Mouse (Mus musculus): ENCODE measurements around the gene Apoa1.

The Apoa1 gene

DNA sequence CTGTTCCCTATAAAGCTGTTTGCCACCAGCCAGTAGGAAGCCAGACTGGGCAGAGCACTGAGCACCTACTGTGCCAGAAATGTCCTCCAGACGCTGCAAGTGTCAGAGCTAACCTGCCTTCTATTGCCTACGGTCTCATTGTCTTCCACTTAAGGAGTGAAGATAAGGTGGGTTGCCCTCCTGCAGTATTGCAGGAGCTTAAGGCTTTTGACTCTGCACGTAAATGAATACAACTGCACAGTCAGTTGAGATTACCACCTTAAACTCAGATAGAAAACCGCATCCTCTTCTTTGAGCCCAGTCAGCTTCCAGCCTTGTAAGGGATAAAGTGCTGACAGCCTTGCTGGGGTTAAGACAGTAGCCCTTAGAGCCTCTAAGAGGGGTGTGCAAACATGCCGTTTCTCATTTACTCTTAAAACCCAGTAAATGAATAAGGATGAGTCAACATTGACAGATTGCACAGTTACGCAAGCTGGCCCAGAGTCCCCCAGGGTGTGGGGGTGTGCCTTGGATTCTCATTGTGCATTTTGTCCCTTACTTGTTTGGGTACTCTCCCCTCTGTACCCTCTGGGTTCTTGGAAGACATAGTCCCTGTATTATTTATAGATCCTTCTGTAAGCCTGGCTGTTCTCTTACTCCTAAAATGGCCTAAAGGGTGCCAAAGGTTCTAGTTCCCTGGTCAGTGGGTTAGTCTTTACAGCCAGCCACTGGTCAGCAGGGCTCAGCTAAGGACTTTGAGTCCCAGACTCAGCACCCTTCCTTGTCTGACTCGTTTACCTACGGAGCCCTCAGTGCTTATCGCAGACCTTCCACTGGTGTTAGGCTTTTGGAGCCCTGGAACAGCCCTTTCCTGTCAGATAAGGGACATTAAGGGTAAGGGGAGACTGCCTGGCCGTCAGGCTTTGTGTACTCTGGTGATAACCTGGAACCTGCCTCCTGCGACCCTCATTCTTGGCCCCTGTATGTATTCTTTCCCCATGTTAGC is 12.8 kb upstream of the Apoa1 start:
- in situ Hi-C loops (cut with MseI, MboI), result no loop called here

DNA sequence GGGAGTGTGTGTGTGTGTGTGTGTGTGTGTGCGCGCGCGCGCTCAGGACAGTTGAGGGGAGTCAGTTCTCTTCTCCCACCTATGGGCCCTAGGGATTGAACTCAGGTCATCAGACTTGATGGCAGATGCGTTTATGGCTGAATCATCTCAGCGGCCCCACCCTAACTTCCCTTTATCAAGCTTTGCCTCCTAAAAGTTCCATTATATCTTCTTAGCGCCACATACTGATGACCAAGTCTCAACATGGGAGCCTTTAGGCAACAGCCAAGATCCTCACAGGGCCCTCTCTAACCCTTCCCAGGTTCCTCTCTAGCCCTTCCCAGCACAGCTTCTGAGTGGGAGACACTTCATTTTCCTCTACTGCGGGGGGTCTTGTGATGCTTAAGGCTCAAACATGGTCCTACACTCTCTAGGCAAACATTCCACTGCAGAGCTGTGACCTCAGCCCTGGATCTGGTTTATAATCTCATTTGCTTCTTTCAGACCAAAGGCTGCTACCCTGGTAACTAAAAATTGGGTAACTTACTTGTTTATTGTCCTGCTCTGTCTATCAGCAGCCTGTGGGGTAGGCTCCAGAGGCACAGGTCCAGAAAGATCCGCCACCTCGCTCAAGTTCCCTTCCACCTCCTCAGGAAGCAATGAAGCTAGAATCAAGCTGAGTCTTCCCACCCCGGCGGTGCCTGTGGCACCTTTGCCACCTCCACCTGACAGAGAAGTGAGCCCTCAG is 11.5 kb upstream of the Apoa1 start:
- in situ Hi-C loops (cut with MseI, MboI), result no loop called here

DNA sequence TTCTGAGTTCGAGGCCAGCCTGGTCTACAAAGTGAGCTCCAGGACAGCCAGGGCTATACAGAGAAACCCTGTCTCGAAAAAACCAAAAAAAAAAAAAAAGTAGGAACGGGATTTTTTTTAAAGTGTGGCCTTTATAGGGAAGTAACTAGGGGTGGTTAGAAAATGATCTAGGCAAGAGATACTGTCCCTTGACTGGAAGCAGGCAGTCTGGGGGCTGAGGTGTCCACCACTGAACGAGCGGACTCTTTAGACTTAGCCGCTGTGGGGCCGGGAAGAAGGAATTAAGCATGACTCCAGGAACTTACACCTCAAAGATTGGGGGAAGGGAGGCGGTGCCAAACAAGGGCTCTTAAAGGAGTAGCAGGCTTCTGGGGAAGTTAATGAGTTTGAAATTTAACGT is 10.2 kb upstream of the Apoa1 start:
- in situ Hi-C loops (cut with MseI, MboI), result no loop called here

DNA sequence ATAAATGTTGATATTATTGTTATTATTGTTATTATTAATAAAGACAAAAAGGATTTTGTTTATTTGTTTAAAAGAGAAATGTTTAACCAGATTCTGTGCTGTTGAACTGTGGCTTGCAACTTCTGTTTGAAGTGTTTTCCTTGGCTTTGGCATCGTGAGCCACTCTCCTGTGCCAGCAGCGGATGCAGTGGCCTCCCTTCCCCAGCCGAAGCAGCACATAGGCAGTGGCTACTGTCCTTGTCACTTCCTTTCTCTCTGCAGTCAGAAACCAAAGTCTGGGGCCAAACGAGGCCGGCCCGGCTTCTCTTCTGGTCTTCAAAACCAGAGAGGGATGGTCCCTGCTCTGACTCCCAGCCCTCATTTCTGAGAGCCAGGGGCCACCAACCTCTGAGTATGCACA is 5.3 kb upstream of the Apoa1 start:
- in situ Hi-C loops (cut with MseI, MboI), result no loop called here

DNA sequence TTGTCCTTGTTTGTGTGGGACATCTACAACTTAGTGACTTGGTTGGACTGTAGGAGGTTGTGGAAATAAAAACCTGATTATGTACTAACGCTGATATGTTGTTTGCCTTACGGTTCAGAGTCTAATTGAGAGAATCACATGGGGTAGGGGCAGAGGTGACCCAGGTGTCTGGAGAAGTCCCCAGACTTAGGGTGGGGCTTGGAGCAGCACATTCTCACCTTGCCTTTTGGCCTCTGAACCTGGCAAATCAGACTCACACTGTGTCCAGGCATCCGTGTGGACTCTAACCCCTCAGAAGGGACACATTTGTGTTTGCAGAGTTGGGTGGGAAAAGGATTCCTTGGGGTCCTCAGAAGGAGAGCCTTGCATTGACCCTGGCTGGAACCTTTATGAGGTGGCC is 4.3 kb upstream of the Apoa1 start:
- in situ Hi-C loops (cut with MseI, MboI), result no loop called here

DNA sequence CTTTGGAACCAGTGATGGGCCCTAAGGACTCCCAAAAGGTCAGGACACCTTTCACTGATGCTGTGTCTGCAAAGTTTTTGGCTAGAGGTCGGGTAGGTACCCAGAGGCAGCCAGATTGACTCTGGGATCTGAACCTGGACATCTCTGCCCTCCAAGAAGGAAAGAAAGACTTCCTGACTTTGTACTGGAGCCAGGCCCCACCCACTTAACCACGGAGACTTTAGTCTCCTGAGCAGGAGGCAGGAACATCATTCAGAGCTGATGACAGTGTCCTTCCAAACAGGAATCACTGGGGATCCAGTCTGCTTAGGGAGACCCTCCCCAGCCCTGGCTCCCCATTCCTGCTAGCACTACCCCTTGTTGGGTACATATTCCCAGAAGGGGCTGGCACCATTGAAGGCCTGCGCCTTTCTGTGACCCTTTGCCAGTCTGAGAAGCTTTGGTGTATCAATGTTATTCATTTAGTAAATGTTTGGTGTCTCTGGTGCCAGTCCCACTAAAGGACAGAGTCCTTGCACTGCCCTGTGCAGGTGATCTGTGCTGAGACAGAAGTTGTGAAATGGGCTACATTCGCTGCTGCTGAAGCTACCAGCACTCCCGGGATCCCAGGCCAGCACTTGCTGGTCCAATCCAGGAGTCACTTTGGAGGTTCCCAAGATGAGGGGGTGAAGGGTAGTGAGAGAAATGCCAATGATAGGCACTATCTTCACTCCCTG is 3.3 kb upstream of the Apoa1 start:
- in situ Hi-C loops (cut with MseI, MboI), result no loop called here

DNA sequence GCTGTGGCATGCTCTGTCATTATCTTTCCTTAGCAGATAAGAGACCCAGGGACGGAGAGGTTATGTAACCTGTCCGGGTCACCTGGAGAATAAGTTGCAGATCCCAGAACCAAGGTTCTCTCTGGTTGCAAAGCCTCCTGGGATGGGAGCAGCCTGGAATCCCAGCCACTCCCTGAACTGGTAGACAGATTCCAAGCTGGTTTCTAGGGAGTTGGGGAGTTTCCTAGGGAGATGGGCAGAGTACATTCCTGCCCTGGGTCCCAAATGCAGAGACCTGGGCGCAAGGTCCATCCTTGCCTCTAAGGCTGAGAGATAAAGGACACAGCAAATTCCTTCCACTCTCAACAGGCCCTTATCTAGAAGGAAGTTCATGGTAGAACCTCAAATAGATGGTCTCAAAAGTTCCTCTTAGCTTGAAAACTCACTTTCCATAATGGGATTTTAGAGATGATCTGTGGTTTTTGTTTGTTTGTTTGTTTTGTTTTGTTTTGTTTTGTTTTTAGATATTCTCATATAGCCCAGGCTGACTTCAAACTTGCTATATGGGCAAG is 1.2 kb upstream of the Apoa1 start:
- in situ Hi-C loops (cut with MseI, MboI), result no loop called here

DNA sequence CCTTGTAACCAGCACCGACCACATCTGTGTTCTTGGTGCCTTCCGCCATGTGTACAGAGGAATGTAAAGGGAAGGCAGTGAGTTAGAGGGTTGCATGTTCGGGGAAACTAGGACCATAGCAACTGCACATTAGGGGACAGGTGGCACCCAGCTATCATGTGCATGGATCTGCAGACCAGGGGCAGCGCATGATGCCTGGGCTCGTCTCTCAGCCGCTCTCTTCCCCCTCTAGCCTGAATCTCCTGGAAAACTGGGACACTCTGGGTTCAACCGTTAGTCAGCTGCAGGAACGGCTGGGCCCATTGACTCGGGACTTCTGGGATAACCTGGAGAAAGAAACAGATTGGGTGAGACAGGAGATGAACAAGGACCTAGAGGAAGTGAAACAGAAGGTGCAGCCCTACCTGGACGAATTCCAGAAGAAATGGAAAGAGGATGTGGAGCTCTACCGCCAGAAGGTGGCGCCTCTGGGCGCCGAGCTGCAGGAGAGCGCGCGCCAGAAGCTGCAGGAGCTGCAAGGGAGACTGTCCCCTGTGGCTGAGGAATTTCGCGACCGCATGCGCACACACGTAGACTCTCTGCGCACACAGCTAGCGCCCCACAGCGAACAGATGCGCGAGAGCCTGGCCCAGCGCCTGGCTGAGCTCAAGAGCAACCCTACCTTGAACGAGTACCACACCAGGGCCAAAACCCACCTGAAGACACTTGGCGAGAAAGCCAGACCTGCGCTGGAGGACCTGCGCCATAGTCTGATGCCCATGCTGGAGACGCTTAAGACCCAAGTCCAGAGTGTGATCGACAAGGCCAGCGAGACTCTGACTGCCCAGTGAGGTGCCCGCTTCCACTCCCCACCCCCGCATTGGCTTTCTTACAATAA is 1.4 kb downstream of the Apoa1 start:
- in situ Hi-C loops (cut with MseI, MboI), result loop anchor here in 1 of 2 experiments (10.0 kb wide), 1 partner anchor 225 kb away; no protein-coding TSS in a partner anchor

DNA sequence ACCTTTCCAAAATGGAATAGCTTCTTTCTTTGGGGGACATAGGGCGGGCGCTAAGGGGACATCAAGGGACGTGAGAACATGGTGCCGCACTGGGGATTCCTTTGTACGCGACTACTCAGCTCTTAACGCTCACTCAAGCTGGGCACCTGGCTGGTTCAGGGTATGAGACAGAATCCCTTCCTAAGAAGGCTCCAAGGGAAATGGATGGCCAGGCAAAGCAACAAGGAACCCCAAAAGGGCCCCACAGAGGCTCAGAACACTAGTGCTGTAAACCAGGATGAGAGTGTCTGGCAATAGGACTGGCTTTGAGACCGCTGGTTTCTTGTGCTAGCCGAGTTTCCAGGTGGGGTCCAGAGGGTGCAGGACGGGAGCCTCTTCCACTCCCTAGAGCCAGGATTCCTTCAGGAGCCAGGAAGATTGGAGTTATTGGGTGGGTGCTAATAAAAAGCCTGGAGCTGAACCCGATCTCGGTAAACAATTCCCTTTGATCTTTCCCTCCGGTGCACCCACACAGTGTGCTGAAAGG is 2.1 kb downstream of the Apoa1 start:
- in situ Hi-C loops (cut with MseI, MboI), result loop anchor here in 1 of 2 experiments (10.0 kb wide), 1 partner anchor 226 kb away; no protein-coding TSS in a partner anchor

DNA sequence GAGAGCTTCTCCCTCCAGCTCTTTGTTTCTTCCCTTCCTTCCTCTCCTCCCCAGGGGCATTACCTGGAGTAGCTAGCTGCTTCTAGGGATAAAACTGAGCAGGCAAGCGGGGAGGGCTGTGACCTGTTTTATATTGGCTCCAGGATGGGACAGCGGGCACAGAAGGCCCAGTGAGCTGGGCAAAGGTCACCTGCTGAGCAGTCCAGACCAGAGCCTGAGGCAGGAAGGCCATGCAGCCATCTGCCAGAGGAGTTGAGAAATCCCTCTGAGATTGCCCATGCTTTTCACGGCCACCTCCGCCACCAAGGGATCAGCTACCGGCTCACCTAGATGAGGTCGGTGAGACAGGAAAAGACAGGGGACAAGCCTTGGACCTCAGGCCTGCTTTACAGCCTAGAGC is 6.8 kb downstream of the Apoa1 start:
- in situ Hi-C loops (cut with MseI, MboI), result loop anchor here in 1 of 2 experiments (10.0 kb wide), 1 partner anchor 230 kb away; no protein-coding TSS in a partner anchor

DNA sequence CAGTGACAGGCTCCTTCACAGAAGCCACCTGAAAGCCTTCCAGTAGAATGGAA is 7.0 kb downstream of the Apoa1 start, which contains the start of gene Apoc3:
TSS of gene Apoc3 (minus strand) at position 41 of the 53 bp plus-strand sequence.
- in situ Hi-C loops (cut with MseI, MboI), result loop anchor here in 1 of 2 experiments (10.0 kb wide), 1 partner anchor 231 kb away; no protein-coding TSS in a partner anchor

DNA sequence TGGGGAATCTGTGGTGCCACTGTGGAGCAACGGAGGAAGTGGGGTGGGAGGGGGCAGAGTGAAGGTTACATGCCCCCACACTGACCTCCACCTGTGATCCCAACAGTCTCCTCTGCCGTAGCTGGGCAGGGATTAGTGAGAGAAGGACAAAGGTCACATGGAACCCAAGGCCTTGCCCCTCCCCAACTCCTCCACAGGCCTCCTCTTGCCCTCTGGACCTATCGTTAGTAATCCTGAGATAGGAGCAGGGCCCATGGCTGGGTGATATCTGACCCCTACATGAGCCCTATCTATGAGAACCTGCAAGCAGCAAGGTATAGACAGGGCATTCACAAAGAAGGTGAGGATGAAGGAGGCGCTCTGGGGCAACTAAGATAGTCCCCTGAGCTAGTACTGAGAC is 7.3 kb downstream of the Apoa1 start:
- in situ Hi-C loops (cut with MseI, MboI), result loop anchor here in 1 of 2 experiments (10.0 kb wide), 1 partner anchor 231 kb away; no protein-coding TSS in a partner anchor

DNA sequence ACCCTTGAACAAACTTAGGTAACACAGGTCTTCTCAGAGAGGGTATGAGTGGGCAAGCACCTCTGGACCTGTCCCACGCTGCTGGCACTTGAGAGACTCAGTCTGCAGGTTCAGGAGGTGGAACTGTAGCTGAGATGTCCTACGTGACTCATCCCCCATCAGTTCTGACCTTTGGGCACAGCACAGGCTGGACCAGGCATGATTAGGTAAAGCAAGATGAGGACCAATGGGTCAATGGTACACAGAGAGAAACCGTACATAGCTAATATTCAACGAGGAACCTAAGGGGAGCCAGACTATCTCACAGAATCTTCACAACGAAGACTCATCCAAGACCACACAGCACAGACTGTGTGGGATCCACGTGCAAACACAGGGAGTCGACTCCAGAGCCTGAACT is 10.5 kb downstream of the Apoa1 start:
- in situ Hi-C loops (cut with MseI, MboI), result loop anchor here in 1 of 2 experiments (10.0 kb wide), 1 partner anchor 234 kb away; no protein-coding TSS in a partner anchor

DNA sequence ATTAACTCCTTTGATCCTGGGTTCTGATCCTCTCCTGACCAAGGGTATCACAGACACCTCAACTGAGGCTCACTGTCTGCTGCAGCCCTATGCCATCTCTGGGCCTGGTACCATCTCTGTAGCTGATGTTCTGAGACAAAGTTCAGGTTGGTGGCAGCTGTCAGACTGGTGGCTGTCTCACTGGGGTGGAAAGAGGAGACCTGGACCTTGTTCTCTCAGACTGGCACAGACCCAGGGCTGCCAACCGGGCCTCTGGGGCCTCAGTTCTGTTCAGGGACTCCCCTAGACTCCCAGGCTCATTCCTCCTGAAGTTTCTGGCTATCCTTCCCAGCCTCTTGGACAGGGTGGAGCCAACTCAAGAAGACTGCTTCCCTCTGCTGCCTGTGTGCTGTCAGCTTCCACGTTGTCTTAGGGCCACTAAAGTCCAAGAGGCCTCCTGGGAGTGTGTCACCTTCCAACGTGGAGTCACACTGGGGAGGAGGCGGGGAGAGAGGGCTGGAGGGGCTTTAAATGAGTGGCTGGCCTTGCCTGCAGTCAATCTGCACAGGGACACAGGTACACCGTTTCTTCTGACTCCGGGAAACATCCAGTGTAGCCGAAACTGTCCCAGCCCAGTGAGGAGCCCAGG is 12.3 kb downstream of the Apoa1 start, which contains the start of gene Apoa4:
TSS of gene Apoa4 (plus strand) at position 171 of the 628 bp plus-strand sequence.
- in situ Hi-C loops (cut with MseI, MboI), result no loop called here

DNA sequence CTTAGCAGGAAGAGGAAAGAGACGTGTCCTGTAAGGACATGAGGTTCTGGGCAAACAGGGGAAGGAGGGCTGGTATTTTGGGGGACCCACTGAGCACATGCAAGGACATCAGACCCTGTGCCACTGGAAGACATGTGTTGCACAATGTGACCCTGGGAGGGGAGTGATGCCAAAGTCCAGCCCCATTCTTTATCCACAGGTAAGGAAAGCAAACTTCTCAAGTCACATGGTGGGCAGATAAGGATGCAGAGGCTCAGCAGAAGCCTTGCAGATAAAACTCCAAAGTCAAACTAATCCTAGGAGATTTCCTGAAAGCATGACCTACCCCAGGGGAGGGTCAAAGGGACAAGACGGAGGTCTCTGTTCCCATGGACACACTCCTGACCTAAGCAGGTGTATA is 13.4 kb downstream of the Apoa1 start:
- in situ Hi-C loops (cut with MseI, MboI), result no loop called here

DNA sequence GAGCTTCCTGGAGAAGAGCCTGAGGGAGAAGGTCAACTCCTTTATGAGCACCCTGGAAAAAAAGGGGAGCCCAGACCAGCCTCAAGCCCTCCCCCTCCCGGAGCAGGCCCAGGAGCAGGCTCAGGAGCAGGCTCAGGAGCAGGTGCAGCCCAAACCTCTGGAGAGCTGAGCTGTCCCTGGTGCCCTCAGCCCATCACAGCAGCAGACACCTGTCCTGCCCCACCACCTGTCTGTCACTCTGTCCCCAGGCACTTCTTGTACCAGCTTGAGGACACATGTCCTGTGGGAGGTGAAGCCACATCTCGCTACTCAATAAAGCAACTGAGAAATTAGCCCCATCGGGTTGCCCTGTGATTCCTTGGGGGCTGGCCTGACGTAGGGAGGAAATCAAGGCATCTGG is 14.7 kb downstream of the Apoa1 start:
- in situ Hi-C loops (cut with MseI, MboI), result no loop called here

DNA sequence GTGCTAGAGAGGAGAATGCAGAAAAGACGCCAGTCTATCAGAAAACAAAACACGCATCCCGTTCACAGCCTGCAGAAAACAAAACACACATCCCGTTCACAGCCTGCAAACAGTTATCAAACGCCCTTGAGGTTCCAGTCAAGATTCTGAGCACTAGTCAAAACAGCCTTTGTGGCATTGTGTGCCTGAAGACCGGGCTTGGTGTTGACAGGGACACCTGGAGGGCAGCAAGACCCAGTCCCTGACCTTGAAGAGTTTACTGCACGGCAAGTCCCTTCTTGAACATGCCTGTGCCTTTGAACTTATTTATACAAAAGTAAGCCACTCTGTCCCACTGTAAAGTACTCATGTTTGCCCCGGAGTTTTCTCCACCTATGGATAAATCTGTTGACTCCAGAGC is 15.2 kb downstream of the Apoa1 start:
- in situ Hi-C loops (cut with MseI, MboI), result no loop called here

DNA sequence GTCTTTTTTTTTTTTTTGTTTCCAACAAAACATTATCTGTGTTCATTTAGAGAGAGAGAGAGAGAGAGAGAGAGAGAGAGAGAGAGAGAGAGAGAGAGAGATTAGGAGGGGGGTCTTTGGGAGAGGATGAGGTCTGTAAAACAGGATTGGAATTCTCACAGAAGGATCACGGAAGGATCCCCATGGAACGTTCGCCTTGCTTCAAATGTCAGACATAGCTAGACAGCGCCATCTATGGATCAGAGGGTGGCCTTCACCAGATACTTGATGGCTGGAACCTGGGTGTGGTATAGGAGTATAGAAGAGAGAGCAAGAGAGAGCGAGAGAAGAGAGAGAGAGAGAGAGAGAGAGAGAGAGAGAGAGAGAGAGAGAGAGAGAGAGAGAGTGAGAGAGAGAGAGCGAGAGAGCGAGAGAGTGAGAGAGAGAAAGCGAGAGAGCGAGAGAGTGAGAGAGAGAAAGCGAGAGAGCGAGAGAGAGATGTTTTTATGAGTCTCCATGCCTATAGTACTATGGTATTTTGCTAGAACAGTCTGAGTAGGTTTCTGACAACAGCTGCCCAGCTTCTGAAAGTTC is 18.5 kb downstream of the Apoa1 start:
- in situ Hi-C loops (cut with MseI, MboI), result no loop called here

DNA sequence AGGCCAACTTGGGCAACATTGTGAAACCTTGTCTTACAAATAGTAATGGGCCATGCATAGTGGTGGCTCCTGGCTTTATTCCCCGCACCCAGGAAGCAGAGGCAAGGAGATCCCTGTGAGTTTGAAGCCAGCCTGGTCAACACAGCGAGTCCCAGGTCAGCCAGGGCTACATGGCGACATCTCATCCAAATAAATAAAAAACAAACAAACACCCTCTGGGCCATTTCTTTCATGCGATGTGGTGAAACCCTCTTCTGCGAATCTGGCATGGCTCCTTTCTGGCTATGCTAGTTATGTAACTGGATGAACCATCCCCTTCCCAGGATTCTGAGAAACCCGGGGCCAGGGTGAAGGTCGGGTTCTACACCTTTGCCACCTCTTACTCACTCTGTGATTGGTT is 27.8 kb downstream of the Apoa1 start:
- in situ Hi-C loops (cut with MseI, MboI), result no loop called here

Data from mouse trophoblast stem cell (cell line).